Mouse (Mus musculus): ENCODE data around the gene Twf2. TPM values are rescaled to one million over a fixed set of nuclear protein-coding genes. Genes with fewer than 3 reads are reported as not detected.

Twf2 gene
- total and polyA plus RNA-seq, 3 experiments, result 120 to 186 (median 131) TPM

DNA sequence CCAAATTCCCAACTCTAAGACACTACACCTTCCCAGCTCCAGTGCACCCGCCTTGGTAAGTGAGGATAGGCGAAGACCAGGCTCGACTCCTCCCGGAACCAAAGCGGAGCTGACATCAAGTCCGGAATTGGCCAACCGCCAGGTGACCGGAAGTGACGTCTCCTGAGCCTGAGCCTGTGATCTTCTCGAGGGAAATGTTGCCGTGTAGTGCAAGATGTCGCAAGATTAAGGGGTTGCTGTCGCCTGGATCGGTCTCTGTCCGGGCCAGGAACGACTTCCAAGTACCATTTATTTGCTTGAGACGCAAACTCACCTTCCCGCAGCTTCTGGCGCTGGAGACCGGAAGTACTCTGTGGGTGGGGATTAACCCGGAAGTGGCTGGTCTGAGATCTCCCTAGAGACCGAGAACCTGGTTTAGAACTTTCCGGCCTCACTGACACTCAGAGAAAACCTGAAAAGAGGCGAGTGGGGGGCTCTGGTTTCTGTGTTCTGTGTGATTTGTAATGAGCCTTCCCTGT lies 43.1 kb upstream of the Twf2 start:
- dilution Hi-C loops (cut with MboI; ENCODE audit: extremely low pct_ligation_motif_present, extremely low pct_unique_long_range_greater_than_20kb, low sequenced_read_pairs) (no loop called here), in situ Hi-C loops (cut with MboI; ENCODE audit: low pct_ligation_motif_present, low pct_unique_long_range_greater_than_20kb, low sequenced_read_pairs) (loop anchor here (5.0 to 10.0 kb wide), 2 partner anchors 52 to 115 kb away; no protein-coding TSS in a partner anchor)
- TF ChIP-seq CHD2 (IDR thresholded peaks at IDR 0.05; ENCODE audit: low read length) (peak; percentile 75), CHD1 (IDR thresholded peaks at IDR 0.05; ENCODE audit: low read depth, low read length) (0 out of 2 replicates have a peak, but pooled peaks have one; percentile 73), POLR2A (IDR thresholded peaks at IDR 0.05; ENCODE audit: low read depth, low read length) (peak; percentile 84), TBP (conservative IDR thresholded peaks at IDR 0.05; ENCODE audit: low read depth, low read length) (peak; percentile 48; the same call in 1 of the 2 replicates), USF2 (conservative IDR thresholded peaks at IDR 0.05; ENCODE audit: low read depth, low read length) (peak; percentile 35; the same call in 1 of the 2 replicates), BHLHE40 (IDR thresholded peaks at IDR 0.05; ENCODE audit: low read depth, low read length) (peak; percentile 50; the same call in 1 of the 2 replicates), PAX5 (IDR thresholded peaks at IDR 0.05; ENCODE audit: low read length) (no peak), RCOR1 (conservative IDR thresholded peaks at IDR 0.05; ENCODE audit: low read depth, low read length) (no peak), SMC3 (IDR thresholded peaks at IDR 0.05; ENCODE audit: low read depth, low read length) (no peak), SIN3A (IDR thresholded peaks at IDR 0.05; ENCODE audit: low read length) (peak; percentile 88), MEF2A (IDR thresholded peaks at IDR 0.05; ENCODE audit: borderline replicate concordance, low read depth, low read length) (peak; percentile 61; the same call in 1 of the 2 replicates), MAX (IDR thresholded peaks at IDR 0.05; ENCODE audit: low read length) (peak; percentile 79), POLR2AphosphoS2 (IDR thresholded peaks at IDR 0.05; ENCODE audit: low read depth, low read length) (no peak), ZKSCAN1 (IDR thresholded peaks at IDR 0.05; ENCODE audit: borderline replicate concordance, low read depth, low read length) (no peak), CTCF (conservative IDR thresholded peaks at IDR 0.05 in 1 of 2, IDR thresholded peaks at IDR 0.05 in 1 of 2; ENCODE audit: low read depth in 2 of 2, low read length in 2 of 2) (no peak), ZNF384 (IDR thresholded peaks at IDR 0.05; ENCODE audit: low read depth, low read length) (no peak), MYC (IDR thresholded peaks at IDR 0.05; ENCODE audit: low read depth, low read length) (no peak), UBTF (IDR thresholded peaks at IDR 0.05; ENCODE audit: low read depth, low read length) (no peak), EP300 (IDR thresholded peaks at IDR 0.05; ENCODE audit: low read length) (no peak), ZC3H11A (IDR thresholded peaks at IDR 0.05; ENCODE audit: low read depth, low read length) (no peak), KAT2A (IDR thresholded peaks at IDR 0.05; ENCODE audit: insufficient replicate concordance, low read length) (peak; percentile 87), GABPA (IDR thresholded peaks at IDR 0.05; ENCODE audit: insufficient replicate concordance, low read depth, low read length) (no peak; the same call in 1 of the 2 replicates), USF1 (IDR thresholded peaks at IDR 0.05; ENCODE audit: low read depth, low read length) (peak; percentile 72), E2F4 (IDR thresholded peaks at IDR 0.05; ENCODE audit: insufficient replicate concordance, low read depth, low read length) (no peak), MAFK (IDR thresholded peaks at IDR 0.05; ENCODE audit: insufficient replicate concordance, low read length) (no peak), ETS1 (conservative IDR thresholded peaks at IDR 0.05; ENCODE audit: low read depth, low read length) (no peak; the same call in 1 of the 2 replicates), NELFE (IDR thresholded peaks at IDR 0.05; ENCODE audit: low read depth, low read length) (peak; percentile 79), HCFC1 (IDR thresholded peaks at IDR 0.05; ENCODE audit: low read depth, low read length) (peak; percentile 82), RAD21 (IDR thresholded peaks at IDR 0.05; ENCODE audit: low read depth, low read length) (no peak), ZMIZ1 (IDR thresholded peaks at IDR 0.05; ENCODE audit: low read depth, low read length) (peak; percentile 56), MAZ (IDR thresholded peaks at IDR 0.05; ENCODE audit: low read depth, low read length) (peak; percentile 61; the same call in 1 of the 2 replicates), JUND (conservative IDR thresholded peaks at IDR 0.05; ENCODE audit: low read depth, low read length) (no peak), ELF1 (IDR thresholded peaks at IDR 0.05; ENCODE audit: low read depth, low read length) (peak; percentile 97), IRF4 (IDR thresholded peaks at IDR 0.05; ENCODE audit: low read depth, low read length) (peak; percentile 56), JUN (IDR thresholded peaks at IDR 0.05; ENCODE audit: insufficient read depth, low read depth, low read length) (no peak), MXI1 (IDR thresholded peaks at IDR 0.05; ENCODE audit: low read depth, low read length) (peak; percentile 23; the same call in 1 of the 2 replicates), TCF12 (IDR thresholded peaks at IDR 0.05; ENCODE audit: low read depth, low read length) (peak; percentile 58; the same call in 1 of the 2 replicates), NRF1 (IDR thresholded peaks at IDR 0.05; ENCODE audit: low read depth, low read length) (no peak)
- Histone ChIP-seq H3K4me2 (ENCODE audit: insufficient read depth, low read depth, poor library complexity, severe bottlenecking) (no peak overlapping the region), H3K79me2 (replicated peaks; ENCODE audit: control insufficient read depth, extremely low read depth, insufficient read depth, poor library complexity, severe bottlenecking) (no peaks in the 10 kb centered on the region), H3K4me1 (ENCODE audit: control insufficient read depth in 1 of 2, insufficient read depth in 2 of 2) (peaks cover 0 to 8% of the 10 kb centered on the region in 2 experiments; a peak in 3 of 4 replicates), H3K27ac (ENCODE audit: insufficient read depth, low read depth) (peak overlapping the region; percentile 90), H3K36me3 (replicated peaks in 1 of 2; ENCODE audit: control insufficient read depth in 1 of 2, insufficient read depth in 1 of 2, low read length in 1 of 2) (peaks cover 0 to 22% of the 10 kb centered on the region in 2 experiments), H3K4me3 (replicated peaks in 1 of 3; ENCODE audit: low read depth in 2 of 3, low read length in 2 of 3, poor library complexity in 1 of 3) (peak overlapping the region; percentile 67 to 90 (median 71)), H3K27me3 (replicated peaks) (no peaks in the 10 kb centered on the region), H3K9ac (ENCODE audit: insufficient read depth, low read depth) (peak overlapping the region; percentile 90), H3K9me3 (replicated peaks; ENCODE audit: low read length) (no peaks in the 10 kb centered on the region)
- peak; percentile 91 for DNase-seq (ENCODE audit: extremely low read depth)

All from CH12.LX (cell line).